Mouse (Mus musculus): ENCODE measurements around the gene Irf4.
A peak's percentile ranks its signal among the peaks of the same experiment; 100 is the strongest.

Irf4 gene

GRCm38 (mm10) chr13:30762224-30762623 is 13.2 kb downstream of the Irf4 start:
- DNase-seq (ENCODE audit: low read depth, low spot score): no peak

GRCm38 (mm10) chr13:30764014-30764740 is 15.2 kb downstream of the Irf4 start:
- DNase-seq (ENCODE audit: low read depth, low spot score): no peak

DNA sequence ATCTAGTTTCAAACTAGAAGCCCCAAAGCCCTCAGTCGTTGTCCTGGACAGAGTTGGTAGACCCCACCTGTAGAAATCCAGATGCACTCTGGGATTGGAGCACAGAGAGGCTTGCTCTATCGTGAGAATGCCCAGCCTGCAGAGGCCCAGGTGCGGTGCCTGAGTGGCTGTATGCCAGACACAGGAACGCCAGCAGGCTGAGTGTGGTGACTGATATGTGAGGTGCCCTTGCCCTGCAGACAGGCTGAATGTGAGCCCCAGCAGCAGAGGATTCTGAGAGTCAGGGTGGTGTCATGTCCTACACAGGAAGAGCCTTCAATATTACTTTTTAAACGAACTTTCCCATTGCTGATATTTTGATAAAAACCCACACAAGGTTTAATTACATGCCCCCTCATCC is 16.9 kb downstream of the Irf4 start:
- no peak for DNase-seq (ENCODE audit: low read depth, low spot score)

DNA sequence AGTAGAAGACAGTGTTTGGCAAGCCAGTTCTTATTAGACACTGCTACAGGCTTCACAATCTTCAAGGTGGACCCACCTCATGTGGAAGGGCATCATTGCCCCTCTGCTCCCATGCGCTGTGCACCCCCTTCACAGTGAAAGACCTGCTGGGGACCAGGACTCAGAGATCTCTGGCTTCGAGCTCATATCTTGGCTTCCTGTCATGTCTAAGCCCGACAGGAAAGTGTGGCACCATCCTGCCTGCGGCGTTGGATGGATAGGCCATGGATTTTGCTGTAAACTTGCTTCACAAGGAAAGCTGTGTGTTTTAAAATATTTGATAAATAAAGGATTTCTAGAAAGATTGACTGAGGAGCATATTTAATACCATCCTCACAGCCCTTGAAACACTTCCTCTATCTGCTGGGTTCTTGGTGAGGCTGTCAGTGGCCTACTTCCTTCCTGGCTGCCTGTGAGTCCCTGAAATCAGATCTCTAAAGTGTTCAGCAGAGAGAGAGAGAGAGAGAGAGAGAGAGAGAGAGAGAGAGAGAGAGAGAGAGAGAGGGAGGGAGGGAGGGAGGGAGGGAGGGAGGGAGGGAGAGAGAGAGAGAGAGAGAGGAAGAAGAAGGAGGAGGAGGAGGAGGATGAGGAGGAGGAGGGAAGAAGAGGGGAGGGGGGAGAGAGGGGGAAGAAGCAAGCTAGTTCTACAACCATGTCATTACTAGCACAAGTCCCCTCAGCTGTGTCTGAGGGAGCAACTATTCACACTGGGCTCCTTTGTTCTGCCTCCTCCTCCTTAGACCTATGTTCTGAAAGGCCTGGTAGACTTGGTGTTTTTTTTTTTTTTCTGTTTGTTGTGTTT is 17.8 kb downstream of the Irf4 start:
- peak; percentile 60 for DNase-seq (ENCODE audit: low read depth, low spot score)

- no peak for DNase-seq (ENCODE audit: low read depth, low spot score)
These were observed 18.6 kb downstream of the Irf4 start for GRCm38 (mm10) chr13:30767477-30768127.

- no peak for DNase-seq (ENCODE audit: low read depth, low spot score)
These were observed 27.0 kb downstream of the Irf4 start for GRCm38 (mm10) chr13:30776021-30776420.

- no peak for DNase-seq (ENCODE audit: low read depth, low spot score)
These were observed 28.7 kb downstream of the Irf4 start for GRCm38 (mm10) chr13:30777678-30778179.

- DNase-seq (ENCODE audit: low read depth, low spot score): no peak
These were observed 32.9 kb downstream of the Irf4 start for GRCm38 (mm10) chr13:30781905-30782304.

GRCm38 (mm10) chr13:30782419-30782818 is 33.4 kb downstream of the Irf4 start:
- DNase-seq (ENCODE audit: low read depth, low spot score): no peak

GRCm38 (mm10) chr13:30785423-30786040 is 36.5 kb downstream of the Irf4 start:
- peak; percentile 69 for DNase-seq (ENCODE audit: low read depth, low spot score)

- DNase-seq (ENCODE audit: low read depth, low spot score): peak; percentile 89
These were observed 37.4 kb downstream of the Irf4 start for GRCm38 (mm10) chr13:30786235-30787035.

- no peak for DNase-seq (ENCODE audit: low read depth, low spot score)
These were observed 38.0 kb downstream of the Irf4 start for GRCm38 (mm10) chr13:30787036-30787320.

GRCm38 (mm10) chr13:30787556-30787955 is 38.5 kb downstream of the Irf4 start:
- no peak for DNase-seq (ENCODE audit: low read depth, low spot score)

DNA sequence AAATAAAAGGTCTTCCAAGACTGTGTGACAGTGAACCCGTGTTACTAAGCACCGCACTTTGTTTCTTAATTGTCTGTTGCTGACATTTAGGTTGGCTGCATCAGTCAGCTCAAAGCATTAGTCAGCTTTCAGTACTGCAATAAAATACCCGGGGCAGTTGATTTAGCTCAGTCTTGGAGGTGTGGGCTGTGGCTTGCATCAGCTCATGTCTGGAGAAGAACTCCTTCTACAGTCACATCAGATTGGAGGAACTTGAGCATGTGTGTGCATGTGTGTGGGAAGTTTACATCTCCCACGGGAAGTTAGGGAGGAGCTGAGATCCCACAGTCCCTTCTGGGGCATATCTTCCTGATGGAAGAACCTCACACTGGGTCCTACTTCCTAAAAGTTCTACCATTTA is 38.9 kb downstream of the Irf4 start:
- no peak for DNase-seq (ENCODE audit: low read depth, low spot score)

- DNase-seq (ENCODE audit: low read depth, low spot score): no peak
These were observed 39.4 kb downstream of the Irf4 start for GRCm38 (mm10) chr13:30788421-30788820.

- DNase-seq (ENCODE audit: low read depth, low spot score): peak; percentile 50
These were observed 41.0 kb downstream of the Irf4 start for GRCm38 (mm10) chr13:30790016-30790415.

DNA sequence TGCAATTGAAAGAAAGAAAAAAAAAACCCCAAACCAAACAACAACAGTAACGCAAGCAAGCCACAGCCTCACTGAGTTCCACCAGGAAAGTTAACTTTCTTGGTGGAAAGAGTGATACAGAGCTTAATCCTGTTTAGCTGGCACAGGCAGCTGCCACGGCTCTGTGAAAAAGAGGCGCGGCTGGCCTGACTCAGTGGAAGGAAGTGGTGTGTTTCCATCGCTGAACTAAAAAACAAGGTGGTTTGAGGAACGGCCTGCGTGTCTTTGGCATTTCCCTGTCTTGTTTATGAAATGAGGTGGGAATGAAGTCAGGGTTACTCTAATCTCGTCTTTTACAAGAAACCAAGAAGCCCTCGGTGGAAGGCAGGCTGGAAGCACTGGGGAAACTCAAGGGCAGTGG is 43.3 kb downstream of the Irf4 start:
- DNase-seq (ENCODE audit: low read depth, low spot score): peak; percentile 88

DNA sequence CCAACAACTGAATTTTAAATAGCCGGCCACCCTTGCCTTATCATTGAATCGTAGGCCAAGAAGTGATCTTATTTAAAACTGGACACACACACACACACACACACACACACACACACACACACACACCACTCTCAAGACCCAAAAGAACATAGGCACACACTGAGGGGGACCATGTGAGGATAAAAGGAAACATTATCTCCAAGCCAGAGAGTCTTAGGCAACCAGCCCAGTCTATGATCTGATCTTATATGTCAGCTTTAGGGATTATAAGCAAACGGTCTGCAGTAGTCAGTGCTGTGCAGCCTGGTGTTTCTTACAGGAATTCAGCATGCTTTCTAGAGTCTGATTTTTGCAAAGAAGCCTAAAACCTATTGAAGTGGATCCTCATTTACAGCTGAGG is 43.7 kb downstream of the Irf4 start:
- DNase-seq (ENCODE audit: low read depth, low spot score): no peak

- DNase-seq (ENCODE audit: low read depth, low spot score): no peak
These were observed 44.2 kb downstream of the Irf4 start for GRCm38 (mm10) chr13:30793196-30793595.

- no peak for DNase-seq (ENCODE audit: low read depth, low spot score)
These were observed 44.6 kb downstream of the Irf4 start for GRCm38 (mm10) chr13:30793616-30794015.

- DNase-seq (ENCODE audit: low read depth, low spot score): no peak
These were observed 46.9 kb downstream of the Irf4 start for GRCm38 (mm10) chr13:30795960-30796359.

Data from CD4-positive helper T cell, adult 2 months (primary cell).